Mouse (Mus musculus) CH12.LX (cell line): Measurements from ENCODE around the gene Fam13a.

Experiments
- ETS1 ChIP-seq: conservative IDR thresholded peaks from 2 replicates; pipeline ENCODE4 v1.6.1; 2012; ENCODE audit warnings: low read depth, mild to moderate bottlenecking, inconsistent platforms, low read length, improper control_type of control experiment, moderate library complexity
- IRF4 ChIP-seq: IDR thresholded peaks from 2 replicates; pipeline ENCODE4 v1.6.1; 2014; ENCODE audit warnings: low read depth, mild to moderate bottlenecking, inconsistent platforms, low read length, improper control_type of control experiment
- MAZ ChIP-seq: IDR thresholded peaks from 2 replicates; pipeline ENCODE4 v1.6.1; 2012; ENCODE audit warnings: low read depth, mild to moderate bottlenecking, inconsistent platforms, low read length, improper control_type of control experiment, moderate library complexity
- POLR2A ChIP-seq: IDR thresholded peaks from 2 replicates; pipeline ENCODE4 v1.6.1; 2011; ENCODE audit warnings: low read depth, mild to moderate bottlenecking, improper control_type of control experiment, low read length
- ZKSCAN1 ChIP-seq: IDR thresholded peaks from 2 replicates; pipeline ENCODE4 v1.6.1; 2012; ENCODE audit warnings: low read depth, inconsistent platforms, low read length, improper control_type of control experiment, borderline replicate concordance

GRCm38 (mm10) chr6:59053232-59053631, 28.9 kb upstream of the Fam13a start:
- TF ChIP-seq POLR2A (no peak), MAZ (no peak), ZKSCAN1 (no peak), ETS1 (no peak), IRF4 (no peak)
